Mouse (Mus musculus) forebrain, embryonic 10.5 days (tissue): ENCODE measurements at regions not wholly inside any gene's neighbourhood (a gene's known extent, or its start where the extent isn't known, plus 50 kb on each side); places are given as distances from the start of the nearest gene placed in this dataset.

Experiments used
- DNase-seq: peaks from one replicate; pipeline ENCODE4 v3.0.0-alpha.2; 2017; ENCODE audit warnings: low spot score; ENCODE audit errors: extremely low spot score
- H3K27ac ChIP-seq: fragments of 300-500 bp; sonication (generic); 2 replicates; pipeline ENCODE4 v1.5.1; 2016; ENCODE audit warnings: mild to moderate bottlenecking
- H3K27me3 ChIP-seq: fragments of 300-500 bp; sonication (generic); 2 replicates; pipeline ENCODE4 v1.6.1; 2016; ENCODE audit warnings: mild to moderate bottlenecking; ENCODE audit not compliant: poor library complexity, severe bottlenecking
- H3K36me3 ChIP-seq: fragments of 300-500 bp; sonication (generic); replicated peaks from 2 replicates; pipeline ENCODE4 v1.6.1; 2016; ENCODE audit warnings: mild to moderate bottlenecking, moderate library complexity
- H3K4me1 ChIP-seq: fragments of 300-500 bp; sonication (generic); 2 replicates; pipeline ENCODE4 v1.6.1; 2016
- H3K4me3 ChIP-seq: fragments of 300-500 bp; sonication (generic); 2 replicates; pipeline ENCODE4 v1.5.1; 2016; ENCODE audit warnings: mild to moderate bottlenecking, moderate library complexity
- H3K9me3 ChIP-seq: fragments of 300-500 bp; sonication (generic); 2 replicates; pipeline ENCODE4 v1.6.1; 2016; ENCODE audit warnings: mild to moderate bottlenecking, moderate library complexity
- WGBS: fragments of 180-500 bp; shearing (Covaris S2); methylation state at CpG from one replicate; pipeline ENCODE4 v1.1.7; 2016; 5-methylcytosine and 5-hydroxymethylcytosine counted together

GRCm38 (mm10) chr14:58939086-58939485 is 203.6 kb downstream of the 1700129C05Rik start:
- no peaks in the 10 kb centered on the region for H3K27me3 ChIP-seq
- 0 out of 2 replicates have a peak overlapping the region, but pooled peaks have one; percentile 40 for H3K27ac ChIP-seq
- 85% methylated on average over 1 of the region's 1 CpGs for WGBS
- H3K9me3 ChIP-seq, result no peaks in the 10 kb centered on the region
- H3K4me1 ChIP-seq, result peaks cover 21% of the 10 kb centered on the region
- H3K4me3 ChIP-seq, result no peak overlapping the region
- H3K36me3 ChIP-seq, result no peaks in the 10 kb centered on the region
- no peak for DNase-seq

- Histone ChIP-seq H3K4me1 (peaks cover 21% of the 10 kb centered on the region), H3K36me3 (no peaks in the 10 kb centered on the region), H3K27me3 (no peaks in the 10 kb centered on the region), H3K9me3 (no peaks in the 10 kb centered on the region), H3K4me3 (no peak overlapping the region), H3K27ac (no peak overlapping the region)
- DNase-seq, result no peak
- WGBS, result 41% methylated on average over 5 of the region's 5 CpGs
Measured at GRCm38 (mm10) chr14:58938601-58938970, 204.1 kb downstream of the 1700129C05Rik start.

- H3K4me3 ChIP-seq, result no peak overlapping the region
- H3K27me3 ChIP-seq, result no peaks in the 10 kb centered on the region
- no peaks in the 10 kb centered on the region for H3K36me3 ChIP-seq
- H3K9me3 ChIP-seq, result no peaks in the 10 kb centered on the region
- DNase-seq, result no peak
- 63% methylated on average over 12 of the region's 12 CpGs for WGBS
- H3K4me1 ChIP-seq, result peaks cover 21% of the 10 kb centered on the region
- peak overlapping the region; percentile 31; the same call in 1 of the 2 replicates for H3K27ac ChIP-seq
Measured at GRCm38 (mm10) chr14:58937791-58938600, 204.7 kb downstream of the 1700129C05Rik start.

GRCm38 (mm10) chr14:58937331-58937730 is 205.4 kb downstream of the 1700129C05Rik start:
- DNase-seq, result no peak
- no peaks in the 10 kb centered on the region for H3K9me3 ChIP-seq
- no peak overlapping the region for H3K27ac ChIP-seq
- peaks cover 21% of the 10 kb centered on the region for H3K4me1 ChIP-seq
- H3K27me3 ChIP-seq, result no peaks in the 10 kb centered on the region
- WGBS, result 46% methylated on average over 8 of the region's 8 CpGs
- no peak overlapping the region for H3K4me3 ChIP-seq
- no peaks in the 10 kb centered on the region for H3K36me3 ChIP-seq

- Histone ChIP-seq H3K36me3 (no peaks in the 10 kb centered on the region), H3K9me3 (no peaks in the 10 kb centered on the region), H3K4me1 (peaks cover 21% of the 10 kb centered on the region), H3K4me3 (no peak overlapping the region), H3K27ac (no peak overlapping the region), H3K27me3 (no peaks in the 10 kb centered on the region)
- 60% methylated on average over 2 of the region's 2 CpGs for WGBS
- no peak for DNase-seq
Measured at GRCm38 (mm10) chr14:58936131-58936530, 206.6 kb downstream of the 1700129C05Rik start.

GRCm38 (mm10) chr14:58917853-58918252 is 224.8 kb downstream of the 1700129C05Rik start:
- Histone ChIP-seq H3K9me3 (no peaks in the 10 kb centered on the region), H3K27ac (no peak overlapping the region), H3K36me3 (no peaks in the 10 kb centered on the region), H3K4me1 (no peaks in the 10 kb centered on the region), H3K27me3 (no peaks in the 10 kb centered on the region), H3K4me3 (no peak overlapping the region)
- DNase-seq, result no peak
- 82% methylated on average over 9 of the region's 9 CpGs for WGBS

GRCm38 (mm10) chr14:58917228-58917627 is 225.5 kb downstream of the 1700129C05Rik start:
- Histone ChIP-seq H3K4me1 (no peaks in the 10 kb centered on the region), H3K9me3 (no peaks in the 10 kb centered on the region), H3K27me3 (no peaks in the 10 kb centered on the region), H3K27ac (no peak overlapping the region), H3K4me3 (no peak overlapping the region), H3K36me3 (no peaks in the 10 kb centered on the region)
- WGBS, result 87% methylated on average over 3 of the region's 3 CpGs
- no peak for DNase-seq

GRCm38 (mm10) chr14:58914937-58915336 is 227.8 kb downstream of the 1700129C05Rik start:
- no peak for DNase-seq
- H3K4me3 ChIP-seq, result no peak overlapping the region
- 81% methylated on average over 3 of the region's 3 CpGs for WGBS
- H3K4me1 ChIP-seq, result no peaks in the 10 kb centered on the region
- H3K27me3 ChIP-seq, result no peaks in the 10 kb centered on the region
- H3K27ac ChIP-seq, result no peak overlapping the region
- no peaks in the 10 kb centered on the region; the same call in 1 of the 2 replicates for H3K9me3 ChIP-seq
- no peaks in the 10 kb centered on the region for H3K36me3 ChIP-seq

GRCm38 (mm10) chr14:58910846-58911245 is 231.8 kb downstream of the 1700129C05Rik start:
- H3K4me3 ChIP-seq, result no peak overlapping the region
- DNase-seq, result no peak
- H3K27me3 ChIP-seq, result no peaks in the 10 kb centered on the region

GRCm38 (mm10) chr14:58907932-58908331 is 234.8 kb downstream of the 1700129C05Rik start:
- 65% methylated on average over 3 of the region's 3 CpGs for WGBS

More at GRCm38 (mm10) chr14:58910846-58911245, 231.8 kb downstream of the 1700129C05Rik start:
- WGBS, result 81% methylated on average over 1 of the region's 1 CpGs
- no peaks in the 10 kb centered on the region for H3K36me3 ChIP-seq
- H3K27ac ChIP-seq, result no peak overlapping the region
- no peaks in the 10 kb centered on the region for H3K4me1 ChIP-seq
- H3K9me3 ChIP-seq, result no peaks in the 10 kb centered on the region; the same call in 1 of the 2 replicates

GRCm38 (mm10) chr14:58907359-58907758 is 235.3 kb downstream of the 1700129C05Rik start:
- Histone ChIP-seq H3K4me3 (no peak overlapping the region), H3K9me3 (no peaks in the 10 kb centered on the region; the same call in 1 of the 2 replicates), H3K4me1 (no peaks in the 10 kb centered on the region), H3K36me3 (no peaks in the 10 kb centered on the region), H3K27ac (no peak overlapping the region), H3K27me3 (no peaks in the 10 kb centered on the region)
- DNase-seq, result no peak
- 88% methylated on average over 3 of the region's 3 CpGs for WGBS

More at GRCm38 (mm10) chr14:58907932-58908331, 234.8 kb downstream of the 1700129C05Rik start:
- no peaks in the 10 kb centered on the region for H3K36me3 ChIP-seq
- no peak overlapping the region for H3K4me3 ChIP-seq
- H3K27me3 ChIP-seq, result no peaks in the 10 kb centered on the region
- no peak overlapping the region for H3K27ac ChIP-seq
- H3K4me1 ChIP-seq, result no peaks in the 10 kb centered on the region
- H3K9me3 ChIP-seq, result no peaks in the 10 kb centered on the region; the same call in 1 of the 2 replicates
- DNase-seq, result no peak

GRCm38 (mm10) chr14:58906631-58907030 is 236.1 kb downstream of the 1700129C05Rik start:
- Histone ChIP-seq H3K9me3 (no peaks in the 10 kb centered on the region; the same call in 1 of the 2 replicates), H3K4me3 (no peak overlapping the region), H3K27ac (no peak overlapping the region), H3K4me1 (no peaks in the 10 kb centered on the region), H3K27me3 (no peaks in the 10 kb centered on the region), H3K36me3 (no peaks in the 10 kb centered on the region)
- 88% methylated on average over 4 of the region's 4 CpGs for WGBS
- DNase-seq, result no peak

GRCm38 (mm10) chr14:58868176-58868949 is 274.3 kb downstream of the 1700129C05Rik start:
- H3K27ac ChIP-seq, result no peak overlapping the region
- peaks cover 42% of the 10 kb centered on the region for H3K27me3 ChIP-seq
- no peaks in the 10 kb centered on the region for H3K9me3 ChIP-seq
- 41% methylated on average over 14 of the region's 14 CpGs for WGBS
- H3K36me3 ChIP-seq, result no peaks in the 10 kb centered on the region
- H3K4me3 ChIP-seq, result peak overlapping the region; percentile 18; the same call in 1 of the 2 replicates
- peaks cover 16% of the 10 kb centered on the region for H3K4me1 ChIP-seq
- DNase-seq, result no peak
